ENCODE assay signal across 21 mouse cellular contexts in the genomic region with DNA sequence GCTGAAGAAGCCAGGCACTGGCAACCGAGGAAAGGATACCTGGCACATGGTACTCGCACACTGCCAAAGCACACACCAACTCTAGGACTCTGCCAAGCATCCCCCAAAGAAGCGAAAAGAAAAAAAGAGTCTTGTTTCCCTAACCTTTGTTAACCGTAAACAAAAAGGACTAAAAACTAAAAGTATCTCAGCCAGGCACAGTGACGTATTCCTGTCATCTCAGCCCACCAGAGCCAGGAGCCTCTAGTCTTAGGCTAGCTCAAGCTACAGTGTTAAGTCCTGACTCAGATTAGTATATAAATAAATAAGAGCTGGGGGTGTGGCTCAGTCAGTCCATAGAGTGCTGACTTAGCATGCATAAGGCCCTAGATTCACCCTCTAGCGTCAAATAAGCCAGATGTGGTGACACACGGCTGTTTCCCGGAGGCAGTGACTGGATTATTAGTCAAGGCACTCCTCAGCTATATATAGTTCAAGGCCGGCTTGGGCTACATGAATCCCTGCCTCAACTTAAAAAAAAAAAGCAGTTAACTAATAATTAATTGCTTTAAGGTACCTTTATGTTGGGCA.
DNase-seq lines count a peak whose midpoint lies in the region; ATAC-seq and TF ChIP-seq lines count a peak whose summit lies in the region.
"Had no signal": no experiment of that assay in that cellular context is flagged by ENCODE, and none has a peak within 500 bp of the region (broad histone marks: within the 10 kb centered on the region; RNA-seq: fewer than 3 reads in every experiment).

No protein-coding gene starts in this region.

- H3K4me3 ChIP-seq in forebrain, embryonic 15.5 days: no peak overlapping the region
- H3K4me3 ChIP-seq in forebrain, embryonic 11.5 days (ENCODE audit: low read depth, low read length): no peak overlapping the region
- H3K4me3 ChIP-seq in kidney, postnatal 0 days (replicated peaks; ENCODE audit: low read depth, low read length): no peak overlapping the region
- H3K4me3 ChIP-seq in forebrain, postnatal 0 days (ENCODE audit: low read depth, low read length): no peak overlapping the region
- H3K4me3 ChIP-seq: embryonic facial prominence, embryonic 15.5 days; heart, embryonic 12.5 days; intestine, embryonic 15.5 days; limb, embryonic 13.5 days; liver, embryonic 12.5 days had no signal

- no peak overlapping the region for H3K9ac ChIP-seq in forebrain, embryonic 15.5 days (replicated peaks)
- H3K9ac ChIP-seq in forebrain, embryonic 11.5 days (ENCODE audit: low read length): no peak overlapping the region
- H3K9ac ChIP-seq in kidney, postnatal 0 days (ENCODE audit: low read depth, low read length): no peak overlapping the region
- H3K9ac ChIP-seq in forebrain, postnatal 0 days: no peak overlapping the region
- H3K9ac ChIP-seq: embryonic facial prominence, embryonic 15.5 days; heart, embryonic 12.5 days; intestine, embryonic 15.5 days; limb, embryonic 13.5 days; liver, embryonic 12.5 days had no signal

- H3K27ac ChIP-seq in forebrain, embryonic 15.5 days (replicated peaks): peak overlapping the region; percentile 66
- no peak overlapping the region for H3K27ac ChIP-seq in forebrain, embryonic 11.5 days (ENCODE audit: low read depth, low read length)
- H3K27ac ChIP-seq in kidney, postnatal 0 days: no peak overlapping the region
- H3K27ac ChIP-seq in forebrain, postnatal 0 days (ENCODE audit: low read depth, low read length): 0 out of 2 replicates have a peak overlapping the region, but pooled peaks have one; percentile 35
- H3K27ac ChIP-seq: embryonic facial prominence, embryonic 15.5 days; intestine, embryonic 15.5 days; limb, embryonic 13.5 days; liver, embryonic 12.5 days had no signal

- H3K27me3 ChIP-seq in forebrain, embryonic 15.5 days: no peaks in the 10 kb centered on the region
- no peaks in the 10 kb centered on the region for H3K27me3 ChIP-seq in forebrain, embryonic 11.5 days (ENCODE audit: control insufficient read depth, insufficient read depth, low read length)
- no peaks in the 10 kb centered on the region for H3K27me3 ChIP-seq in kidney, postnatal 0 days (ENCODE audit: insufficient read depth, low read length)
- H3K27me3 ChIP-seq in forebrain, postnatal 0 days (ENCODE audit: insufficient read depth, low read length): no peaks in the 10 kb centered on the region
- H3K27me3 ChIP-seq: embryonic facial prominence, embryonic 15.5 days; heart, embryonic 12.5 days; intestine, embryonic 15.5 days; limb, embryonic 13.5 days; liver, embryonic 12.5 days had no signal

- 54% methylated on average over 9 of the region's 9 CpGs for WGBS in forebrain, embryonic 15.5 days
- WGBS in forebrain, embryonic 11.5 days: 81% methylated on average over 9 of the region's 9 CpGs
- WGBS in kidney, postnatal 0 days: 67% methylated on average over 9 of the region's 9 CpGs
- 43% methylated on average over 9 of the region's 9 CpGs for WGBS in forebrain, postnatal 0 days

- no peak for DNase-seq in forebrain, embryonic 11.5 days (ENCODE audit: low spot score)
- DNase-seq in kidney, postnatal 0 days (ENCODE audit: low spot score): no peak
- no peak for DNase-seq in kidney, postnatal 36 days
- DNase-seq in 3T3-L1 (ENCODE audit: low read depth, low spot score): peak; percentile 71
- DNase-seq in forebrain, postnatal 0 days: no peak
- DNase-seq in left cerebral cortex, postnatal 4 days: no peak
- DNase-seq: adrenal gland, postnatal 10 days; cerebellum, adult 8-10 months; gastrocnemius, postnatal 10 days; heart, postnatal 10 days; kidney, adult 8-10 months; kidney, postnatal 4 days; lung, adult 18-20 months; lung, postnatal 10 days; right cerebral cortex, postnatal 25 days had no signal

- TF ChIP-seq CTCF in kidney, postnatal 0 days (IDR thresholded peaks at IDR 0.05; ENCODE audit: low read depth): no peak
- no peak for TF ChIP-seq CTCF in forebrain, postnatal 0 days (IDR thresholded peaks at IDR 0.05; ENCODE audit: low read depth)

- no peaks in the 10 kb centered on the region for H3K9me3 ChIP-seq in forebrain, embryonic 15.5 days
- H3K9me3 ChIP-seq in forebrain, embryonic 11.5 days (ENCODE audit: control insufficient read depth, low read length): no peaks in the 10 kb centered on the region
- no peaks in the 10 kb centered on the region for H3K9me3 ChIP-seq in kidney, postnatal 0 days (replicated peaks; ENCODE audit: low read length)
- no peaks in the 10 kb centered on the region for H3K9me3 ChIP-seq in forebrain, postnatal 0 days (ENCODE audit: low read length)
- H3K9me3 ChIP-seq: embryonic facial prominence, embryonic 15.5 days; intestine, embryonic 15.5 days; limb, embryonic 13.5 days; liver, embryonic 12.5 days had no signal

- H3K36me3 ChIP-seq in forebrain, embryonic 15.5 days: no peaks in the 10 kb centered on the region
- no peaks in the 10 kb centered on the region; the same call in 1 of the 2 replicates for H3K36me3 ChIP-seq in forebrain, embryonic 11.5 days (ENCODE audit: control insufficient read depth, insufficient read depth, low read length)
- no peaks in the 10 kb centered on the region for H3K36me3 ChIP-seq in kidney, postnatal 0 days (ENCODE audit: insufficient read depth, low read length)
- no peaks in the 10 kb centered on the region for H3K36me3 ChIP-seq in forebrain, postnatal 0 days (ENCODE audit: insufficient read depth)
- H3K36me3 ChIP-seq: embryonic facial prominence, embryonic 15.5 days; heart, embryonic 12.5 days; intestine, embryonic 15.5 days; limb, embryonic 13.5 days; liver, embryonic 12.5 days had no signal

- peaks cover 40% of the 10 kb centered on the region for H3K4me1 ChIP-seq in forebrain, embryonic 15.5 days
- peaks cover 5% of the 10 kb centered on the region; the same call in 1 of the 2 replicates for H3K4me1 ChIP-seq in forebrain, embryonic 11.5 days (replicated peaks; ENCODE audit: control insufficient read depth, insufficient read depth, low read length)
- H3K4me1 ChIP-seq in kidney, postnatal 0 days (replicated peaks; ENCODE audit: insufficient read depth, low read length): 0 out of 2 replicates have a peak, but pooled peaks cover 2% of the 10 kb centered on the region
- peaks cover 12% of the 10 kb centered on the region; the same call in 1 of the 2 replicates for H3K4me1 ChIP-seq in forebrain, postnatal 0 days (ENCODE audit: insufficient read depth)
- H3K4me1 ChIP-seq: intestine, embryonic 15.5 days; liver, embryonic 12.5 days had no signal

- H3K4me2 ChIP-seq in forebrain, embryonic 15.5 days (replicated peaks): no peak overlapping the region
- no peak overlapping the region for H3K4me2 ChIP-seq in forebrain, embryonic 11.5 days (ENCODE audit: low read depth, low read length, severe bottlenecking)
- H3K4me2 ChIP-seq in kidney, postnatal 0 days (ENCODE audit: low read length): no peak overlapping the region
- H3K4me2 ChIP-seq in forebrain, postnatal 0 days (ENCODE audit: low read depth): no peak overlapping the region
- H3K4me2 ChIP-seq: embryonic facial prominence, embryonic 15.5 days; intestine, embryonic 15.5 days; limb, embryonic 13.5 days; liver, embryonic 12.5 days had no signal

- intact Hi-C loops in left cerebral cortex, postnatal 4 days (cut with DNase I): no loop called here

- ATAC-seq in forebrain, embryonic 15.5 days (replicated peaks): peak; percentile 36; the same call in 1 of the 2 replicates
- ATAC-seq in forebrain, embryonic 11.5 days (replicated peaks; ENCODE audit: low FRiP score): no peak
- 0 out of 2 replicates have a peak, but pooled peaks have one; percentile 17 for ATAC-seq in kidney, postnatal 0 days (replicated peaks; ENCODE audit: low FRiP score, low read depth)
- ATAC-seq in forebrain, postnatal 0 days: peak; percentile 19; the same call in 1 of the 2 replicates
- ATAC-seq: intestine, embryonic 15.5 days; liver, embryonic 12.5 days had no signal

Comparison
In these comparisons a context has a peak if more than half of its experiments do, and no peak if none do; other contexts are left out.
1. H3K27ac ChIP-seq: peak in forebrain, embryonic 15.5 days (single experiment) and forebrain, postnatal 0 days (single experiment); none in forebrain, embryonic 11.5 days (single experiment) and kidney, postnatal 0 days (single experiment).